Mouse (Mus musculus): ENCODE data around the gene Tgfbr3. TPM values are rescaled to one million over a fixed set of nuclear protein-coding genes. Genes with fewer than 3 reads are reported as not detected.
"Not testable (repeated sequence)": the region's sequence is repeated elsewhere in the genome, so short reads cannot be mapped to it uniquely, and the experiment has no call there.

Tgfbr3 gene
- total RNA-seq, 4 experiments from 2014 or later, result 19.3 to 24.8 (median 21.5) TPM

DNA sequence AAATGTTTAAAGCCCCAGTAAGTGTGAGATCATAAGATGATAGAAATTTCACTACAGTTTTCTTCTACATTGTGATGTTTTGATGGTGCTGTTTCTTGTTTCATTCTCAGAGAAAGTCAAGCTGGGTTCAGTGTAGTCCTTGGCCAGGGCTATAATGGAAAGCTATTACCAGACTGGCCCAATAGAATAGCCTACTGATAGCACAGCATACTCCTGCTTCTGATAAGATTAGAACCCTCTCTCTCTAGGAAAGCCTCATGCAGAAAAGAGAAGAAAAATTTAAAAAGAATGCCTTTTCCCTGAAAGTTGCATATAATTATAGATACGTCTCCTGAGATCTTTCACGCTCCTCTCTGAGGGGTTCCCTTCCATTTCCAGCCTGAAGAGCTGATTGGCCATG lies 46.0 kb downstream of the Tgfbr3 start:
- no peak for DNase-seq (ENCODE audit: low spot score in 2 of 2)

DNA sequence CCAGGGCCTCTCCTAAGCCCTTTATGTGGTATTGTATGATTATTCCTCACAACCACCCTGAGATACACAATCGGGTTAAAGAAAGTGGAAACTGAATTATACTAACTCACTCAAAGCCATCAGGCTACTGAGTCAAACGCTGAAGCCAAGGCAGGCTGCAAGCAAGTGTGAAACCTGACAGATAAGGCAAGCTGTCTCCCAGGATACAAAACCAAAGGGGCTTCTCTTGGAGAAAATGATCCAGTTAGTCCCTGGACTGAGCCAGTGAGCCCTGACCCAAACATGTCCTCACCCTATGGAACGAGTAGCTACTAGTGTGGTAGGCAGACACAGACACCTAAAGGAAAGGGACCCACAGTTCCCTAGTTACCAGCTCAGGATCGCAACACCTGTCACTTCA lies 46.4 kb downstream of the Tgfbr3 start:
- no peak for DNase-seq (ENCODE audit: low spot score in 2 of 2)

DNA sequence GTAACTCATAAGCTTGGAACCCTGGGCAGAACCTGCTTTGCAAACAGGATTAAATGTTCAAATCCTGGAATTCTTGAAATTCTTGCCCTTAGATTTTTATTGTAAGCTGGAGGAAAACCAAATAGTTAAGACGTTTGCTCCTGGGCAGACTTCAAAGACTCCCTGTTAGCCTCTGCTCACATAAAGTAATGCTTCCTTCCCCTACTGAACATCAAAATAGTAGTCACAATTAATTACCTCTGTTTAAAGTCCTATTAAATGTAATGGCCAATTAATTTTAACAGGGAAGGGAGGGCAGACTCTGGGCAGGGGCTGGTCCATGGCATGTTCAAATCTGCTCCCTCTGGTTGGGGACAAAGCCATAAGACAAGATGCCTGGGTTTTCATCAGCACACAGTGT lies 49.2 kb downstream of the Tgfbr3 start:
- no peak for DNase-seq (ENCODE audit: low spot score in 2 of 2)

DNA sequence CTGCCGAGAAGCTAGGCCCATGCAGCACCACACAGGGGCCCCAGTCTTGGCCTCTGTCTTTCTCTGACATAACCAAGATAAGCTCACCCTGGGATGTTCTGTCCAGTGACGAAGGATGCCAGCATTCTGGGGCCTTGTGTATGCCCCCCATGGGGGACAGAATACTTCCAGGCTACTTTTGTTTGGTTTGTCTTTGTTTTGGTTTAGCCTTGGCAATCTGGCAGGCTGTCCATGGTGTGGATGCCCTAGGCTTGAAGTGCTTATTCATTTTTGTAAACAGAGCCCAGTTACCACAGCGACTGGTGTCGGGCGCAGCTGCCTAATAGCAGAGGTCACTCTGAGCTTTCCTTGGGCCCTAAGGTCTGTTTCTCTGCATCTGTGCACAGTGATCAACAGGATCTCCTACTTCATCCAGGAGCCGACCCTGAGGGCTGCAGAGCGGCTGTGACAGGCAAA lies 51.4 kb downstream of the Tgfbr3 start:
- DNase-seq (ENCODE audit: low spot score in 2 of 2), result no peak

- DNase-seq (ENCODE audit: low spot score in 2 of 2), result no peak
These were observed 52.5 kb downstream of the Tgfbr3 start for GRCm38 (mm10) chr5:107236975-107237374.

- no peak for DNase-seq (ENCODE audit: low spot score in 2 of 2)
These were observed 53.4 kb downstream of the Tgfbr3 start for GRCm38 (mm10) chr5:107236039-107236438.

DNA sequence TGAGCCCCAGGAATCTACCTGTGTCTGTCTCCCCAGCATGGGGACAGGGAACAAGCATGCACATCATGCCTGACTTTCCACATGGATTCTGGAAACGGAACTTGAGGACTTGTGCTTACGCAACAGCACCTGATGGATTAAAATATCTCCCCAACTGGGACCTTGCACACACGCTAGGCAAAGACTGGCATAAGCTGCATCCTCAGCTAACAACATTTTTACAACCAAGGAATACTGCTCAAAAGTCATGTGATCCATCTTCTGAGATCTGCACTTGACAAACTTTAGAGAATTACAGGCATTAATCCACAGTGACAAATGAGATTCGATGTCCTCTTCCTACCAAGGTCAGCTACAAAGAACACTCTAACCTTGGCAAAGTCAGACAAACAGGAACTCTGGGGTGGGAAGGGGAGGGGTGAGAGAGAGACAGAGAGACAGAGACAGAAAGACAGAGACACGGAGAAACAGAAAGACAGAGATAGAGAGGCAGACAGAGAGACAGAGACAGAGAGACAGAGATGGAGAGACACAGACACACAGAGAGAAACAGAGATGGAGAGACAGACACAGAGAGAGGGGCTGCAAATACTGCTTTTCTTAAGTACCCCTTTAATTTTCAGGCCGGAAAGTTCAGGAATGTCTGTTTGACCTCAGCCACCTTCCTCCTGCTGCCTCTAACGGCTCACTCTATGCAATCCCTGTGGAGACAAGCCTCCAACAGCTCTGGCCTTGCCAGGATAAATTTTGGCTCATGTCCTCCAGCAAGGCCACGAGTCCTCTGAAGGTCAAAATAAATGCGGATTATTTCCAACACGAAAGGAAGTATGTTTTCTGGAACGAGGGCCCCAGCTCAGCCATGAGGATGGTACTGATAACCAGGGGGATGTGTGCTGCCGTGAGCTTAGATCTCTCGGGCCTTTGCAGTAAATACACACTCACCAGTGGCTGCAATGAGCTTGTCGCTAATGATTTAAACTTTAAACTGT lies 55.8 kb downstream of the Tgfbr3 start:
- no peak for DNase-seq (ENCODE audit: low spot score in 2 of 2)

DNA sequence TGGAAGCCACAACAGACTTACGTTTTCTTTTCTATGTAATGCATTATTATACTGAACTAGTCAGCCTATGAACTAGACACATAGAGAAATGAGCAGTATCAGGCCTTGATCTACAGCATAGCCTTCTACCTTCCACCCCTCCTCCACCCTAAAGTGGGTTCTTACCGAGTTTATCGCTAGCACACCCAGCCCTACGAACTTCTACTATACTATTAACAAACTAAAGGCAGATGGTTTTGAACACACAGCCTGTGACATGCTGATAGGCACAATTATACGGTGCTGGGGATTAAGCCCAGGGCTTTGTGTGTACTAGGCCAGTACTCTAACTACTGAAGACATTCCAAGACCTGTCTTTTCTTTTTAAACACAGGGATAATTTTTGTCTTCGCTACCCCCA lies 59.2 kb downstream of the Tgfbr3 start:
- no peak for DNase-seq (ENCODE audit: low spot score in 2 of 2)

- DNase-seq (ENCODE audit: low spot score in 2 of 2), result no peak
These were observed 60.4 kb downstream of the Tgfbr3 start for GRCm38 (mm10) chr5:107229037-107229436.

DNA sequence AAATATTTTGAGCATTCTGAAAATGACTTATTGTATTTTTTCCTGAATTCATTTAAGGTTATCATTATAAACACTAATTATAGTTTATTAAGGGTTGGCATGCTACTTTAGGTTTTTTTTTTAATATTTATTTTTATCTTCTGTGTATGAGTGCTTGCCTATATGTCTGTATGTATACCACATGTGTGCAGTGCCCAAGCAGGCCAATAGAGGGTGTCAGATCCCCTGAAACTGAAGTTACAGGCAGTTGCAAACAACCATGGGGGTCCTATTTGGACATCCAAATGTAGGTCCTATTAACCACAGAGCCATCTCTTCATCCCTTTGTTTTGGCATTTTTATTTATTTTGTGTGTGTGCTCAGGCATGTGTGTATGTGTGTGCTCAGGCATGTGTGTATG lies 61.8 kb downstream of the Tgfbr3 start:
- no peak for DNase-seq (ENCODE audit: low spot score in 2 of 2)

DNA sequence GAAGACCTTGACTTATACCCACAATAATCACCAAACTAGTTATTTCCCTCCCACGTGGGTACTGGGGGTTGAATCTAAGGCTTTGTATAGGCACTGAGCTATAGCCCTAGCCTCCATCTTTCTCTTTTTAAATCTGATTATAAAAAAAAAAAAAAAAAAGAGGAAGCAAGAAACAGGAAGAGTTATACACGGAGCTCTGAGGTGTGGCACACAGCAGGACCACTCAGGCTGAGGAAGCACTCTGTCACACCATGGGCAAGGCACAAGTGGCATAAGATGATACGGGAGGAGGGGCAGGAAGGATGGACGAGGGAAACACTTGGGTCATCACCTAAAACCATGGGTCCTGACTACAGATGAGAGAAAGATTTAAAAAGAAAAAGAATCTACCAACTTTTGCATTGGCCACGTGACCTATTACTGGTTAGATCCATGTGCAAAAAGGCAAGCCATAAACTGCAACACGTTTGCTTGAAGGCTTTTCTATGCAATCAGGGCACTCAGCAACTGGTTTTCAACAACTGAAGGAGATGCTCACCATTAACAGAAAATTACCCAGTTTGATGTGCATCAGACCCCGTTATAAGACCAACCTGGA lies 64.5 kb downstream of the Tgfbr3 start:
- no peak for DNase-seq (ENCODE audit: low spot score in 2 of 2)

GRCm38 (mm10) chr5:107224151-107224550 lies 65.3 kb downstream of the Tgfbr3 start:
- DNase-seq (ENCODE audit: low spot score in 2 of 2), result no peak

GRCm38 (mm10) chr5:107223483-107223882 lies 65.9 kb downstream of the Tgfbr3 start:
- DNase-seq (ENCODE audit: low spot score in 2 of 2), result not testable (repeated sequence)

GRCm38 (mm10) chr5:107223029-107223428 lies 66.4 kb downstream of the Tgfbr3 start:
- no peak for DNase-seq (ENCODE audit: low spot score in 2 of 2)

DNA sequence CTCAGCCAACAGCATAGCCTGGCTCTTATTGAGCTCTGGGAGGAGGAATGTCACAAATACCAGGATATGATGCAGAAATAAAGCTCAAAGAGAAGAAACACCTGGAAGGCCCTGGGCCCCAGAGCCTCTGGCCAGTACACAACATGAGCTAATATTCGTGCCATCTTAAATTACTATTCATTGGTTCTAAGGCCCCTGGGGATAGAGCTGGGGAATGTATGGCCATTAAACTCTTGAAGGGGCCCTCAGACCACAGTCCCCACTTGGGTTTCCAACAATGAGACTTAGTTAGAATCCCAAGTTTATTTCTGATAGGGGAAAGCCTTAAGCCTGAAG lies 66.8 kb downstream of the Tgfbr3 start:
- DNase-seq (ENCODE audit: low spot score in 2 of 2), result no peak

- DNase-seq (ENCODE audit: low spot score in 2 of 2), result no peak
These were observed 67.3 kb downstream of the Tgfbr3 start for GRCm38 (mm10) chr5:107221892-107222669.

DNA sequence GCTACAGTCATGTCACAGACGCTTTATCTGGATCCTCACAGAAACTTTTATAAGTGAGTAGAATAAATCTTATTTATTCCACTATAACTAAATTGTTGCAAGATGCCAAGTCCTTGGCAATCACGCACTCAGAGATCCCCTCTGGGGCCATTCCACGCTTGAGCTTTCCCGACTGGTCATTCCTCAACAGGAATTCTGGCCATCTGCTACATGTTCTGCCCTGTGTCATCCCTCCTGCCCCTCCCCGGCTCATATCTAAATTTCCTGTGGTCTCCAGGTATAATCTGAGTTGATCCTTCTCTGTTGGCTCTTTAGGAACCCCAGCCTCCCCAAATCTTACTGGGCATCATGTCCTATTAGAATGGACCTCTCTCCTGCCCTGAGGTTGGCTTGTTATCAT lies 68.5 kb downstream of the Tgfbr3 start:
- DNase-seq (ENCODE audit: low spot score in 2 of 2), result no peak

- no peak for DNase-seq (ENCODE audit: low spot score in 2 of 2)
These were observed 69.5 kb downstream of the Tgfbr3 start for GRCm38 (mm10) chr5:107219883-107220282.

DNA sequence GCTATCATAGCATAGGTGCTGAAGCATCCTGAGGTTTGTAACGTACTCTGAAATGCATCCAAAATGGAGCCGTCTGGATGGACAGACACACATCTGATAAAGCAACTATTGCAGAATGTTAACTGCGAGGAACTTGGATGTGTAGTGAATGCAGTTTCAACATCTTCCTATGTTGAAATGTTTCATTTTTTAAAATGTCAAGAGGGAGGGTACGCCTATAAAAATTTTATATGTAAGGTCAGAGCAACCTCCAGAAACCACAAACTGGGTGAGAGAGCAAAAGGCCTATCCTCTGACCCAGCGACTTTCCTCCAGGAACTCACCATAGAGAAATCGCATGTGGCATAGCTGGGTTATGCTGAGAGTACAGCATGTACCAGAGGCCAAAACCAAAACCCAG lies 70.1 kb downstream of the Tgfbr3 start:
- no peak for DNase-seq (ENCODE audit: low spot score in 2 of 2)

GRCm38 (mm10) chr5:107218594-107218993 lies 70.8 kb downstream of the Tgfbr3 start:
- no peak for DNase-seq (ENCODE audit: low spot score in 2 of 2)

- no peak for DNase-seq (ENCODE audit: low spot score in 2 of 2)
These were observed 72.3 kb downstream of the Tgfbr3 start for GRCm38 (mm10) chr5:107217139-107217538.
